Mouse (Mus musculus): Measurements from ENCODE around the gene Sufu.

DNA sequence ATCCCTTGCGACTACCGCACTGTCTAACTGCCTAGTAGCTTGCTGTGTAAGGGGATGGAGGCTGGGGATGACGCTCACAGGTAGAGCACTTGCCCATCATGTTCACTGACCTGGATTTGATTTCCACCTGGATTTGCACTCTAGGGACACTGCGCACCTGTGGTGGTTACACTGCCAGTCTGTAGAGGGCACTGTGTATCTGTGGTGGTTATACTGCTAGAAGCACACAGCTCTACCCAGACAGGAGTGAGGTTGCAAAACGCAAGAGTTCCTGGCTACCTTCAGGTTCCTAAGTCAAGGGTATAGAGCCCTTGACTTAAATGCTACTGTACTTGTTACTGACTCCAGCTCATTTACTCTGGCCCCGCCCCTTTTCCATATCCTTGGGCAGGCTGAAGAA lies 141.5 kb downstream of the Sufu start:
- TF ChIP-seq TCF3 (IDR thresholded peaks at IDR 0.05; ENCODE audit: insufficient read length, low read depth): no peak
- no peak for TF ChIP-seq POLR2A (IDR thresholded peaks at IDR 0.05; ENCODE audit: insufficient read length, low read depth)
- TF ChIP-seq E2F4 (IDR thresholded peaks at IDR 0.05; ENCODE audit: insufficient read depth): no peak
- no peak for TF ChIP-seq REST (IDR thresholded peaks at IDR 0.05; ENCODE audit: insufficient read depth, insufficient read length)
- no peak for TF ChIP-seq POLR2AphosphoS2 (IDR thresholded peaks at IDR 0.05; ENCODE audit: insufficient read length, low read depth)
